Mouse (Mus musculus) ZHBTc4 (cell line): Measurements from ENCODE around the gene Gm12666.
"Not testable (repeated sequence)": the region's sequence is repeated elsewhere in the genome, so short reads cannot be mapped to it uniquely, and the experiment has no call there.

ENCODE experiments used
- DNase-seq: peaks from one replicate; pipeline ENCODE4 v3.0.0-alpha.2; 2011; ENCODE audit warnings: low read depth, low spot score

Gene Gm12666

GRCm38 (mm10) chr4:92191649-92192048, at the start of gene Gm12666:
TSS of gene Gm12666 (minus strand) at chr4:92191749.
- not testable (repeated sequence) for DNase-seq

GRCm38 (mm10) chr4:92226326-92226725, 34.8 kb upstream of the Gm12666 start:
- DNase-seq = no peak

GRCm38 (mm10) chr4:92216286-92216685, 24.7 kb upstream of the Gm12666 start:
- DNase-seq = no peak

DNA sequence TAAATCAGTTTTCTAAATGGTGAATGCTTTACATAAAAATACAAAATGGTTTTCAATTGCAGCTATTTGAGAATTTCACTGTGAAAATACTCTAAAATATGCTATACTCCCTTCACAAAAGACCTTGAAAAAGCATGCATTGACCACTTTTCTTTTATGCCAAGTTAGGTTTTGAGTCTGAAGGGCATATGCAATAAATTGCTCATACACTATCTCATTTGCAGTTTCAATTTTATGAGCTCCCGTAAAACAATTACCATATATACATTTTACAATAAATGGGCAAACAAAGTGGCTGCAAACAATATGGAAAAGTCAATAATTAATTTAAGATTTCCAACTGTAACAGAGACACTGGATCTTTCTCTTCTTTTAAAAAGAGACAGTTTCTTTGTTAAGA, 38.9 kb downstream of the Gm12666 start:
- no peak for DNase-seq

DNA sequence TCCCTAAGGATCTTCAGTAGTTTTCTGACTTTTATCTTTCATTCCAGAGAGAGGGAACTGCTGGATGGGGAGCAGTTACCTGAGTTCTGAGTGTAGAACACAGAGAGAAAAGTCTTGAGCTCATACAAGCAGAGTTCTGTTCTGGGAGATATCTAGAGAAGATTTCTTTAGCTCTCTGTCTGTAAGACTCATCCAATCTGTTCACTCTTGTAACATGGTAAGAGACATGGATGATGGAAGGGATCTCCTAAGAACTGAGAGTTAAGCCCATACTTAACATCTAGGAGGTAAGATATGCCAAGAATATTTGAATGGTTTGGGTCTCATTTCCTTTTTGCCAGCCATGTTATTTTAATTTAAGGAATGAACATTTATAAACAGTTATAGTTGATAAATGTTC, 44.4 kb downstream of the Gm12666 start, which contains the start of gene Izumo3:
Gene Izumo3, minus strand, starts transcription at position 101 of the 400 bp plus-strand sequence.
- DNase-seq = no peak
